Mouse (Mus musculus) v-Abl transformed pro-B cells (cell line): ENCODE results near the gene Krt42.
"Not testable (repeated sequence)": the region's sequence is repeated elsewhere in the genome, so short reads cannot be mapped to it uniquely, and the experiment has no call there.

Experiments used
- in situ Hi-C, 2 experiments: fragments of 400-800 bp; cut with MboI; formaldehyde crosslinking; loops; one replicate each; pipeline ENCODE4 v1.15.1; 2025; ENCODE audit not compliant: unreplicated experiment in 2 of 2

Krt42 gene

GRCm38 (mm10) chr11:100282549-100282948 lies 12.9 kb upstream of the Krt42 start:
- in situ Hi-C loops, result loop anchor here (5.0 to 25.0 kb wide), 2 partner anchors 900 to 1295 kb away; partner anchors contain the start of gene Gjd3 (in 2 of the 2)

GRCm38 (mm10) chr11:100281596-100282544 lies 12.2 kb upstream of the Krt42 start:
- in situ Hi-C loops, result loop anchor here (5.0 to 25.0 kb wide), 2 partner anchors 900 to 1295 kb away; partner anchors contain the start of gene Gjd3 (in 2 of the 2)

GRCm38 (mm10) chr11:100278759-100279158 lies 9.1 kb upstream of the Krt42 start:
- in situ Hi-C loops, result loop anchor here (25.0 kb wide), 1 partner anchor 1291 kb away; the partner anchor contains the start of gene Gjd3 (in 2 of the 2)

- in situ Hi-C loops, result loop anchor here (25.0 kb wide), 1 partner anchor 1291 kb away; the partner anchor contains the start of gene Gjd3 (in 2 of the 2)
These were observed 8.2 kb upstream of the Krt42 start for GRCm38 (mm10) chr11:100277726-100278480.

- in situ Hi-C loops, result loop anchor here (25.0 kb wide), 1 partner anchor 1288 kb away; the partner anchor contains the start of gene Gjd3 (in 2 of the 2)
These were observed 5.8 kb upstream of the Krt42 start for GRCm38 (mm10) chr11:100275466-100275865.

GRCm38 (mm10) chr11:100274719-100275118 lies 5.0 kb upstream of the Krt42 start:
- in situ Hi-C loops, result loop anchor here (25.0 kb wide), 1 partner anchor 1287 kb away; the partner anchor contains the start of gene Gjd3 (in 2 of the 2)

- in situ Hi-C loops, result no loop called here
These were observed 2.2 kb upstream of the Krt42 start for GRCm38 (mm10) chr11:100271878-100272277.

GRCm38 (mm10) chr11:100262058-100262980 lies 7.4 kb downstream of the Krt42 start:
- in situ Hi-C loops, result no loop called here

- in situ Hi-C loops, result no loop called here
These were observed 8.5 kb downstream of the Krt42 start for GRCm38 (mm10) chr11:100261235-100261605.

- in situ Hi-C loops, result no loop called here
These were observed 9.0 kb downstream of the Krt42 start, which contains the start of gene Krt17 for GRCm38 (mm10) chr11:100260514-100261234. TSS of gene Krt17 (minus strand) at chr11:100261029.

GRCm38 (mm10) chr11:100259079-100259478 lies 10.6 kb downstream of the Krt42 start:
- in situ Hi-C loops, result no loop called here

- in situ Hi-C loops, result no loop called here
These were observed 11.7 kb downstream of the Krt42 start for GRCm38 (mm10) chr11:100257967-100258366.

GRCm38 (mm10) chr11:100255514-100255913 lies 14.2 kb downstream of the Krt42 start:
- in situ Hi-C loops, result no loop called here

- in situ Hi-C loops, result no loop called here
These were observed 15.1 kb downstream of the Krt42 start for GRCm38 (mm10) chr11:100254360-100255090.

GRCm38 (mm10) chr11:100248852-100249465 lies 20.7 kb downstream of the Krt42 start, which contains the start of gene Krt16:
TSS of gene Krt16 (minus strand) at chr11:100248902.
- in situ Hi-C loops, result no loop called here

- in situ Hi-C loops, result not testable (repeated sequence)
These were observed 23.2 kb downstream of the Krt42 start for GRCm38 (mm10) chr11:100246471-100246870.

- in situ Hi-C loops, result not testable (repeated sequence)
These were observed 29.4 kb downstream of the Krt42 start for GRCm38 (mm10) chr11:100240272-100240671.

GRCm38 (mm10) chr11:100221741-100222140 lies 47.9 kb downstream of the Krt42 start:
- in situ Hi-C loops, result no loop called here
